Mouse (Mus musculus): Measurements from ENCODE around the gene Csrnp1.

The Csrnp1 gene

GRCm38 (mm10) chr9:119950434-119950833, 34.0 kb downstream of the Csrnp1 start:
- POLR2A ChIA-PET: interaction anchor here in 2 of 4 experiments (0.8 to 2.9 kb wide), 9 partner anchors 8 to 59 kb away, joined by 3 to 12 read pairs (median 4); partner anchors contain the start of genes Gorasp1 (in 2 of the 2), Ttc21a (in 2 of the 2) and Csrnp1 (in 1 of the 2)
- CTCF ChIA-PET: interaction anchor here in 3 of 4 experiments (0.5 to 6.4 kb wide), 4 partner anchors 24 to 64 kb away, joined by 3 to 19 read pairs (median 10); no protein-coding TSS in a partner anchor

- POLR2A ChIA-PET: interaction anchor here in 3 of 4 experiments (0.6 to 1.3 kb wide), 3 partner anchors 12 to 474 kb away, joined by 4 to 6 read pairs (median 4); partner anchors contain the start of genes Gorasp1 (in 1 of the 3) and Ttc21a (in 1 of the 3)
- CTCF ChIA-PET: interaction anchor here in 2 of 4 experiments (0.6 to 6.4 kb wide), 4 partner anchors 25 to 218 kb away, joined by 3 to 19 read pairs (median 10); no protein-coding TSS in a partner anchor
Measured at GRCm38 (mm10) chr9:119948804-119949203, 35.7 kb downstream of the Csrnp1 start.

GRCm38 (mm10) chr9:119945173-119945900, 39.1 kb downstream of the Csrnp1 start:
- ChIA-PET POLR2A (interaction anchor here in 3 of 4 experiments (0.6 to 1.4 kb wide), 5 partner anchors 28 to 182 kb away, joined by 3 to 8 read pairs (median 4); partner anchors contain the start of gene Rpsa (in 1 of the 3)), CTCF (interaction anchor here in 3 of 4 experiments (0.6 to 6.4 kb wide), 11 partner anchors 9 to 383 kb away, joined by 3 to 27 read pairs (median 3); no protein-coding TSS in a partner anchor)

GRCm38 (mm10) chr9:119943326-119943725, 41.1 kb downstream of the Csrnp1 start:
- CTCF ChIA-PET: interaction anchor here in 2 of 4 experiments (0.6 to 4.9 kb wide), 5 partner anchors 10 to 155 kb away, joined by 3 to 27 read pairs (median 4); no protein-coding TSS in a partner anchor
- POLR2A ChIA-PET: interaction anchor here in 3 of 4 experiments (0.6 to 3.0 kb wide), 14 partner anchors 10 to 184 kb away, joined by 3 to 18 read pairs (median 4); partner anchors contain the start of genes Csrnp1 (in 1 of the 3) and Rpsa (in 1 of the 3)

GRCm38 (mm10) chr9:119941861-119942260, 42.6 kb downstream of the Csrnp1 start:
- CTCF ChIA-PET: interaction anchor here in 2 of 4 experiments (0.5 to 0.6 kb wide), 2 partner anchors 8 to 686 kb away, joined by 3 to 9 read pairs; no protein-coding TSS in a partner anchor
- POLR2A ChIA-PET: interaction anchor here in 2 of 4 experiments (1.5 to 3.0 kb wide), 3 partner anchors 11 to 42 kb away, joined by 5 to 18 read pairs (median 5); partner anchors contain the start of gene Csrnp1 (in 1 of the 2)

- ChIA-PET POLR2A (no interaction called here), CTCF (interaction anchor here in 1 of 4 experiments (0.7 kb wide), 1 partner anchor 250 kb away, joined by 3 read pairs; no protein-coding TSS in a partner anchor)
Measured at GRCm38 (mm10) chr9:119941407-119941806, 43.1 kb downstream of the Csrnp1 start.

- ChIA-PET CTCF (no interaction called here), POLR2A (interaction anchor here in 2 of 4 experiments (0.9 to 5.3 kb wide), 3 partner anchors 14 to 187 kb away, joined by 3 to 31 read pairs (median 3); partner anchors contain the start of gene Rpsa (in 1 of the 2))
Measured at GRCm38 (mm10) chr9:119939646-119940045, 44.8 kb downstream of the Csrnp1 start.

GRCm38 (mm10) chr9:119938496-119938895, 46.0 kb downstream of the Csrnp1 start:
- POLR2A ChIA-PET: interaction anchor here in 2 of 4 experiments (0.8 to 5.3 kb wide), 9 partner anchors 12 to 189 kb away, joined by 3 to 31 read pairs (median 4); partner anchors contain the start of gene Rpsa (in 1 of the 2)
- CTCF ChIA-PET: interaction anchor here in 3 of 4 experiments (0.6 to 2.3 kb wide), 3 partner anchors 36 to 90 kb away, joined by 3 to 13 read pairs (median 11); no protein-coding TSS in a partner anchor

GRCm38 (mm10) chr9:119937005-119937773, 47.3 kb downstream of the Csrnp1 start, which contains the start of the genes Gorasp1 and Ttc21a:
TSS of gene Gorasp1 (minus strand) at chr9:119937565.
TSS of gene Ttc21a (plus strand) at chr9:119937606.
- POLR2A ChIA-PET: interaction anchor here in 3 of 4 experiments (0.6 to 5.3 kb wide), 28 partner anchors 10 to 191 kb away, joined by 3 to 31 read pairs (median 4); partner anchors contain the start of genes Csrnp1 (in 2 of the 3) and Rpsa (in 1 of the 3)
- CTCF ChIA-PET: interaction anchor here in 3 of 4 experiments (0.5 to 2.3 kb wide), 10 partner anchors 9 to 477 kb away, joined by 3 to 13 read pairs (median 3); no protein-coding TSS in a partner anchor

GRCm38 (mm10) chr9:119933675-119934074, 50.8 kb downstream of the Csrnp1 start:
- POLR2A ChIA-PET: interaction anchor here in 2 of 4 experiments (0.6 to 2.4 kb wide), 8 partner anchors 10 to 196 kb away, joined by 3 to 7 read pairs (median 3); partner anchors contain the start of gene Rpsa (in 1 of the 2)
- CTCF ChIA-PET: interaction anchor here in 3 of 4 experiments (0.6 to 1.6 kb wide), 6 partner anchors 9 to 155 kb away, joined by 3 to 9 read pairs (median 5); no protein-coding TSS in a partner anchor

GRCm38 (mm10) chr9:119932358-119932757, 52.1 kb downstream of the Csrnp1 start:
- ChIA-PET CTCF (interaction anchor here (0.5 to 1.6 kb wide), 7 partner anchors 12 to 259 kb away, joined by 3 to 6 read pairs (median 3); no protein-coding TSS in a partner anchor), POLR2A (interaction anchor here in 2 of 4 experiments (0.6 to 2.4 kb wide), 8 partner anchors 9 to 197 kb away, joined by 3 to 7 read pairs (median 4); partner anchors contain the start of gene Rpsa (in 1 of the 2))

GRCm38 (mm10) chr9:119926497-119926896, 58.0 kb downstream of the Csrnp1 start:
- ChIA-PET POLR2A (interaction anchor here (0.5 to 6.0 kb wide), 12 partner anchors 10 to 201 kb away, joined by 3 to 31 read pairs (median 4); partner anchors contain the start of genes Gorasp1 (in 3 of the 4), Ttc21a (in 3 of the 4) and Rpsa (in 1 of the 4)), CTCF (interaction anchor here in 3 of 4 experiments (0.5 to 3.5 kb wide), 5 partner anchors 13 to 147 kb away, joined by 3 to 12 read pairs (median 4); no protein-coding TSS in a partner anchor)

- ChIA-PET CTCF (interaction anchor here in 3 of 4 experiments (0.6 to 3.5 kb wide), 5 partner anchors 12 to 147 kb away, joined by 3 to 12 read pairs (median 4); no protein-coding TSS in a partner anchor), POLR2A (interaction anchor here in 2 of 4 experiments (1.0 to 6.0 kb wide), 3 partner anchors 10 to 12 kb away, joined by 3 to 31 read pairs (median 24); partner anchors contain the start of genes Gorasp1 (in 2 of the 2) and Ttc21a (in 2 of the 2))
Measured at GRCm38 (mm10) chr9:119925729-119926128, 58.7 kb downstream of the Csrnp1 start.

GRCm38 (mm10) chr9:119925120-119925657, 59.3 kb downstream of the Csrnp1 start:
- ChIA-PET CTCF (interaction anchor here in 3 of 4 experiments (0.6 to 3.5 kb wide), 3 partner anchors 12 to 165 kb away, joined by 3 to 12 read pairs (median 5); no protein-coding TSS in a partner anchor), POLR2A (interaction anchor here in 2 of 4 experiments (1.0 to 6.0 kb wide), 4 partner anchors 10 to 12 kb away, joined by 3 to 31 read pairs (median 14); partner anchors contain the start of genes Gorasp1 (in 2 of the 2) and Ttc21a (in 2 of the 2))

- ChIA-PET POLR2A (interaction anchor here in 3 of 4 experiments (0.6 to 6.0 kb wide), 5 partner anchors 9 to 116 kb away, joined by 3 to 31 read pairs (median 3); partner anchors contain the start of genes Gorasp1 (in 1 of the 3) and Ttc21a (in 1 of the 3)), CTCF (interaction anchor here in 3 of 4 experiments (0.6 to 1.2 kb wide), 4 partner anchors 10 to 190 kb away, joined by 3 read pairs; no protein-coding TSS in a partner anchor)
Measured at GRCm38 (mm10) chr9:119923462-119923861, 61.0 kb downstream of the Csrnp1 start.
